Mouse (Mus musculus): ENCODE results near the gene Tgfbr2. TPM values are rescaled to one million over a fixed set of nuclear protein-coding genes. Genes with fewer than 3 reads are reported as not detected.

The Tgfbr2 gene
- polyA plus RNA-seq, 1 experiment from 2014 or later = 27.2 TPM

- Histone ChIP-seq H3K27me3 (ENCODE audit: control insufficient read depth, insufficient read depth, low read length) (no peaks in the 10 kb centered on the region), H3K4me3 (ENCODE audit: low read length) (no peak overlapping the region), H3K36me3 (ENCODE audit: control insufficient read depth, insufficient read depth, low read length) (no peaks in the 10 kb centered on the region), H3K9me3 (ENCODE audit: control insufficient read depth, low read length) (no peaks in the 10 kb centered on the region), H3K4me2 (replicated peaks; ENCODE audit: low read depth, low read length) (no peak overlapping the region), H3K27ac (ENCODE audit: low read depth, low read length) (peak overlapping the region; percentile 65), H3K4me1 (ENCODE audit: control insufficient read depth, insufficient read depth, low read length) (peaks cover 26% of the 10 kb centered on the region), H3K9ac (ENCODE audit: low read depth, low read length) (no peak overlapping the region)
- peak; percentile 78 for ATAC-seq (ENCODE audit: low FRiP score, low TSS enrichment)
- 24% methylated on average over 4 of the region's 4 CpGs for WGBS
Measured at GRCm38 (mm10) chr9:116218780-116219179, 43.6 kb upstream of the Tgfbr2 start.

GRCm38 (mm10) chr9:116217099-116217498 lies 41.9 kb upstream of the Tgfbr2 start:
- H3K27me3 ChIP-seq (ENCODE audit: control insufficient read depth, insufficient read depth, low read length) = no peaks in the 10 kb centered on the region
- H3K4me3 ChIP-seq (ENCODE audit: low read length) = no peak overlapping the region
- ATAC-seq (ENCODE audit: low FRiP score, low TSS enrichment) = no peak
- no peak overlapping the region for H3K27ac ChIP-seq (ENCODE audit: low read depth, low read length)
- no peak overlapping the region for H3K9ac ChIP-seq (ENCODE audit: low read depth, low read length)
- no peaks in the 10 kb centered on the region for H3K9me3 ChIP-seq (ENCODE audit: control insufficient read depth, low read length)
- peaks cover 32% of the 10 kb centered on the region for H3K4me1 ChIP-seq (ENCODE audit: control insufficient read depth, insufficient read depth, low read length)
- H3K4me2 ChIP-seq (replicated peaks; ENCODE audit: low read depth, low read length) = no peak overlapping the region
- WGBS = 87% methylated on average over 7 of the region's 7 CpGs
- no peaks in the 10 kb centered on the region for H3K36me3 ChIP-seq (ENCODE audit: control insufficient read depth, insufficient read depth, low read length)

- H3K27ac ChIP-seq (ENCODE audit: low read depth, low read length) = no peak overlapping the region
- H3K4me3 ChIP-seq (ENCODE audit: low read length) = no peak overlapping the region
- peaks cover 29% of the 10 kb centered on the region for H3K4me1 ChIP-seq (ENCODE audit: control insufficient read depth, insufficient read depth, low read length)
- H3K27me3 ChIP-seq (ENCODE audit: control insufficient read depth, insufficient read depth, low read length) = no peaks in the 10 kb centered on the region
- no peaks in the 10 kb centered on the region for H3K36me3 ChIP-seq (ENCODE audit: control insufficient read depth, insufficient read depth, low read length)
- H3K9me3 ChIP-seq (ENCODE audit: control insufficient read depth, low read length) = no peaks in the 10 kb centered on the region
- no peak for ATAC-seq (ENCODE audit: low FRiP score, low TSS enrichment)
- H3K4me2 ChIP-seq (replicated peaks; ENCODE audit: low read depth, low read length) = no peak overlapping the region
- no peak overlapping the region for H3K9ac ChIP-seq (ENCODE audit: low read depth, low read length)
- WGBS = 75% methylated on average over 10 of the region's 10 CpGs
Measured at GRCm38 (mm10) chr9:116216677-116217076, 41.5 kb upstream of the Tgfbr2 start.

GRCm38 (mm10) chr9:116214296-116214695 lies 39.1 kb upstream of the Tgfbr2 start:
- Histone ChIP-seq H3K4me1 (ENCODE audit: control insufficient read depth, insufficient read depth, low read length) (peaks cover 16% of the 10 kb centered on the region), H3K27me3 (ENCODE audit: control insufficient read depth, insufficient read depth, low read length) (no peaks in the 10 kb centered on the region), H3K36me3 (ENCODE audit: control insufficient read depth, insufficient read depth, low read length) (no peaks in the 10 kb centered on the region), H3K27ac (ENCODE audit: low read depth, low read length) (no peak overlapping the region), H3K9ac (ENCODE audit: low read depth, low read length) (no peak overlapping the region), H3K4me2 (replicated peaks; ENCODE audit: low read depth, low read length) (no peak overlapping the region), H3K4me3 (ENCODE audit: low read length) (no peak overlapping the region), H3K9me3 (ENCODE audit: control insufficient read depth, low read length) (no peaks in the 10 kb centered on the region)
- ATAC-seq (ENCODE audit: low FRiP score, low TSS enrichment) = no peak
- WGBS = 82% methylated on average over 6 of the region's 6 CpGs

GRCm38 (mm10) chr9:116212915-116213619 lies 37.9 kb upstream of the Tgfbr2 start:
- H3K27me3 ChIP-seq (ENCODE audit: control insufficient read depth, insufficient read depth, low read length) = no peaks in the 10 kb centered on the region
- no peaks in the 10 kb centered on the region for H3K36me3 ChIP-seq (ENCODE audit: control insufficient read depth, insufficient read depth, low read length)
- no peak overlapping the region for H3K4me3 ChIP-seq (ENCODE audit: low read length)
- H3K27ac ChIP-seq (ENCODE audit: low read depth, low read length) = peak overlapping the region; percentile 24; the same call in 1 of the 2 replicates
- H3K4me2 ChIP-seq (replicated peaks; ENCODE audit: low read depth, low read length) = no peak overlapping the region
- 0 out of 2 replicates have a peak, but pooled peaks have one; percentile 11 for ATAC-seq (ENCODE audit: low FRiP score, low TSS enrichment)
- WGBS = 62% methylated on average over 8 of the region's 8 CpGs
- H3K4me1 ChIP-seq (ENCODE audit: control insufficient read depth, insufficient read depth, low read length) = peaks cover 12% of the 10 kb centered on the region; the same call in 1 of the 2 replicates
- no peak overlapping the region for H3K9ac ChIP-seq (ENCODE audit: low read depth, low read length)
- H3K9me3 ChIP-seq (ENCODE audit: control insufficient read depth, low read length) = no peaks in the 10 kb centered on the region

- WGBS = 87% methylated on average over 12 of the region's 12 CpGs
- Histone ChIP-seq H3K4me1 (ENCODE audit: control insufficient read depth, insufficient read depth, low read length) (peaks cover 12% of the 10 kb centered on the region; the same call in 1 of the 2 replicates), H3K9me3 (ENCODE audit: control insufficient read depth, low read length) (no peaks in the 10 kb centered on the region), H3K4me3 (ENCODE audit: low read length) (no peak overlapping the region), H3K4me2 (replicated peaks; ENCODE audit: low read depth, low read length) (no peak overlapping the region), H3K9ac (ENCODE audit: low read depth, low read length) (no peak overlapping the region), H3K27me3 (ENCODE audit: control insufficient read depth, insufficient read depth, low read length) (no peaks in the 10 kb centered on the region), H3K36me3 (ENCODE audit: control insufficient read depth, insufficient read depth, low read length) (no peaks in the 10 kb centered on the region), H3K27ac (ENCODE audit: low read depth, low read length) (no peak overlapping the region)
- no peak for ATAC-seq (ENCODE audit: low FRiP score, low TSS enrichment)
Measured at GRCm38 (mm10) chr9:116212069-116212468, 36.9 kb upstream of the Tgfbr2 start.

GRCm38 (mm10) chr9:116208169-116208904 lies 33.2 kb upstream of the Tgfbr2 start:
- ATAC-seq (ENCODE audit: low FRiP score, low TSS enrichment) = peak; percentile 63; the same call in 1 of the 2 replicates
- no peaks in the 10 kb centered on the region for H3K9me3 ChIP-seq (ENCODE audit: control insufficient read depth, low read length)
- 65% methylated on average over 16 of the region's 16 CpGs for WGBS
- H3K9ac ChIP-seq (ENCODE audit: low read depth, low read length) = no peak overlapping the region
- H3K4me2 ChIP-seq (replicated peaks; ENCODE audit: low read depth, low read length) = no peak overlapping the region
- no peak overlapping the region for H3K4me3 ChIP-seq (ENCODE audit: low read length)
- peaks cover 11% of the 10 kb centered on the region; the same call in 1 of the 2 replicates for H3K4me1 ChIP-seq (ENCODE audit: control insufficient read depth, insufficient read depth, low read length)
- no peaks in the 10 kb centered on the region for H3K36me3 ChIP-seq (ENCODE audit: control insufficient read depth, insufficient read depth, low read length)
- no peak overlapping the region for H3K27ac ChIP-seq (ENCODE audit: low read depth, low read length)
- H3K27me3 ChIP-seq (ENCODE audit: control insufficient read depth, insufficient read depth, low read length) = no peaks in the 10 kb centered on the region

GRCm38 (mm10) chr9:116206901-116207300 lies 31.7 kb upstream of the Tgfbr2 start:
- Histone ChIP-seq H3K4me3 (ENCODE audit: low read length) (no peak overlapping the region), H3K4me2 (replicated peaks; ENCODE audit: low read depth, low read length) (no peak overlapping the region), H3K9me3 (ENCODE audit: control insufficient read depth, low read length) (no peaks in the 10 kb centered on the region), H3K27me3 (ENCODE audit: control insufficient read depth, insufficient read depth, low read length) (no peaks in the 10 kb centered on the region), H3K27ac (ENCODE audit: low read depth, low read length) (no peak overlapping the region), H3K4me1 (ENCODE audit: control insufficient read depth, insufficient read depth, low read length) (0 out of 2 replicates have a peak, but pooled peaks cover 3% of the 10 kb centered on the region), H3K9ac (ENCODE audit: low read depth, low read length) (no peak overlapping the region), H3K36me3 (ENCODE audit: control insufficient read depth, insufficient read depth, low read length) (no peaks in the 10 kb centered on the region)
- WGBS = 78% methylated on average over 2 of the region's 2 CpGs
- ATAC-seq (ENCODE audit: low FRiP score, low TSS enrichment) = no peak

GRCm38 (mm10) chr9:116203675-116204074 lies 28.5 kb upstream of the Tgfbr2 start:
- ATAC-seq (ENCODE audit: low FRiP score, low TSS enrichment) = no peak
- no peaks in the 10 kb centered on the region for H3K9me3 ChIP-seq (ENCODE audit: control insufficient read depth, low read length)
- H3K9ac ChIP-seq (ENCODE audit: low read depth, low read length) = no peak overlapping the region
- peaks cover 4% of the 10 kb centered on the region for H3K4me1 ChIP-seq (ENCODE audit: control insufficient read depth, insufficient read depth, low read length)
- H3K27ac ChIP-seq (ENCODE audit: low read depth, low read length) = no peak overlapping the region
- WGBS = 97% methylated on average over 1 of the region's 1 CpGs
- H3K27me3 ChIP-seq (ENCODE audit: control insufficient read depth, insufficient read depth, low read length) = no peaks in the 10 kb centered on the region
- H3K4me3 ChIP-seq (ENCODE audit: low read length) = no peak overlapping the region
- no peaks in the 10 kb centered on the region for H3K36me3 ChIP-seq (ENCODE audit: control insufficient read depth, insufficient read depth, low read length)
- no peak overlapping the region for H3K4me2 ChIP-seq (replicated peaks; ENCODE audit: low read depth, low read length)
